Mouse (Mus musculus) heart, postnatal 0 days (tissue): Measurements from ENCODE around the gene Tor2a.

ENCODE experiments used
- CTCF ChIP-seq: IDR thresholded peaks from 2 replicates; pipeline ENCODE4 v1.5.1; 2016; ENCODE audit warnings: antibody characterized with exemption, control low read depth, low read depth
- EP300 ChIP-seq: IDR thresholded peaks from 2 replicates; pipeline ENCODE4 v1.6.1; 2016; ENCODE audit warnings: antibody characterized with exemption, low read depth

- TF ChIP-seq CTCF: no peak
- no peak for TF ChIP-seq EP300
Observed at GRCm38 (mm10) chr2:32769327-32770085, 12.5 kb downstream of the Tor2a start.
